Mouse (Mus musculus) G1E (cell line): ENCODE data around the gene Vmn2r23. TPM values are rescaled to one million over a fixed set of nuclear protein-coding genes. Genes with fewer than 3 reads are reported as not detected.
"Not testable (repeated sequence)": the region's sequence is repeated elsewhere in the genome, so short reads cannot be mapped to it uniquely, and the experiment has no call there.

ENCODE experiments used
- ATAC-seq: 2 replicates; pipeline ENCODE4 v1.8.0; 2016; ENCODE audit warnings: mild to moderate bottlenecking; ENCODE audit not compliant: insufficient number of reproducible peaks, poor library complexity, low FRiP score, severe bottlenecking; ENCODE audit errors: extremely low read depth
- DNase-seq: peaks from one replicate; pipeline ENCODE4 v3.0.0; 2012; ENCODE audit warnings: low spot score
- H3K27me3 ChIP-seq: 2 replicates; pipeline ENCODE4 v1.6.1; 2012; ENCODE audit warnings: mild to moderate bottlenecking, low read length, inconsistent platforms; ENCODE audit not compliant: insufficient read depth
- H3K36me3 ChIP-seq: replicated peaks from 2 replicates; pipeline ENCODE3; 2012; ENCODE audit warnings: mild to moderate bottlenecking, inconsistent platforms
- H3K4me1 ChIP-seq: 2 replicates; pipeline ENCODE4 v1.6.1; 2012; ENCODE audit warnings: low read depth, low read length, inconsistent platforms, mixed read lengths; ENCODE audit not compliant: insufficient read depth
- H3K4me3 ChIP-seq: 2 replicates; pipeline ENCODE4 v1.5.1; 2012; ENCODE audit warnings: low read depth, mild to moderate bottlenecking, inconsistent platforms, low read length, moderate library complexity, mixed read lengths
- H3K9me3 ChIP-seq: replicated peaks from 2 replicates; pipeline ENCODE4 v1.6.1; 2012; ENCODE audit warnings: inconsistent platforms
- CTCF ChIP-seq: IDR thresholded peaks from 2 replicates; pipeline ENCODE4 v1.5.1; 2012; ENCODE audit warnings: low read depth, low read length, inconsistent platforms, mixed read lengths
- GATA1 ChIP-seq: IDR thresholded peaks from 2 replicates; pipeline ENCODE4 v1.6.1; 2012; ENCODE audit warnings: borderline replicate concordance, low read length, inconsistent platforms, mixed read lengths
- GATA2 ChIP-seq: IDR thresholded peaks from 2 replicates; pipeline ENCODE4 v1.6.1; 2012; ENCODE audit warnings: low read depth, low read length, inconsistent platforms, borderline replicate concordance
- POLR2AphosphoS5 ChIP-seq: IDR thresholded peaks from 2 replicates; pipeline ENCODE4 v1.6.1; 2012; ENCODE audit warnings: low read depth, low read length, inconsistent platforms; ENCODE audit not compliant: insufficient replicate concordance
- TAL1 ChIP-seq: conservative IDR thresholded peaks from 2 replicates; pipeline ENCODE4 v1.6.1; 2012; ENCODE audit warnings: low read depth, low read length, inconsistent platforms, mixed read lengths
- polyA plus RNA-seq: library from polyadenylated mRNA; stranded (reverse); fragments of >175 nt; gene quantifications from 2 replicates; pipeline ENCODE4 v1.2.3, GENCODE M21; 2012
- total RNA-seq, 2 experiments: library from RNA; stranded (forward) in 1 of 2; stranded (reverse) in 1 of 2; fragments of 200-1000 nt in 1 of 2; fragments of >200 nt in 1 of 2; fragmentation: Nextera tagmentation in 1 of 2; gene quantifications; 2 replicates each; pipeline ENCODE4 v1.2.3; 2014 to 2017

Vmn2r23 gene
- total RNA-seq (2014; fragmentation: Nextera tagmentation) (not detected in 2 replicates), total RNA-seq (2017) (0.12 and 0.16 TPM in 2 replicates), polyA plus RNA-seq (not detected in 2 replicates)

GRCm38 (mm10) chr6:123702370-123702769 is at the start of gene Vmn2r23:
Vmn2r23 (plus strand) TSS chr6:123702670.
- no peak for DNase-seq
- H3K36me3 ChIP-seq = no peaks in the 10 kb centered on the region

GRCm38 (mm10) chr6:123657040-123657439 is 45.4 kb upstream of the Vmn2r23 start:
- Histone ChIP-seq H3K4me1 (no peaks in the 10 kb centered on the region; the same call in 1 of the 2 replicates), H3K36me3 (no peaks in the 10 kb centered on the region), H3K9me3 (no peaks in the 10 kb centered on the region), H3K27me3 (no peaks in the 10 kb centered on the region), H3K4me3 (no peak overlapping the region)
- TF ChIP-seq TAL1 (no peak), GATA2 (no peak), POLR2AphosphoS5 (no peak), GATA1 (no peak), CTCF (no peak)
- DNase-seq = no peak
- ATAC-seq = no peak

More at GRCm38 (mm10) chr6:123702370-123702769, at the start of gene Vmn2r23:
- Histone ChIP-seq H3K4me3 (no peak within 1 kb of the TSS), H3K27me3 (no peaks in the 10 kb centered on the region), H3K9me3 (no peaks in the 10 kb centered on the region), H3K4me1 (no peaks in the 10 kb centered on the region)
- TF ChIP-seq GATA1 (no peak), CTCF (no peak), GATA2 (no peak), POLR2AphosphoS5 (no peak), TAL1 (no peak)
- no peak for ATAC-seq

GRCm38 (mm10) chr6:123696639-123697038 is 5.8 kb upstream of the Vmn2r23 start:
- H3K27me3 ChIP-seq, H3K9me3 ChIP-seq, H3K4me1 ChIP-seq, ATAC-seq, H3K4me3 ChIP-seq, DNase-seq, H3K36me3 ChIP-seq: not testable (repeated sequence)

GRCm38 (mm10) chr6:123697213-123697612 is 5.3 kb upstream of the Vmn2r23 start:
- DNase-seq = no peak
- TF ChIP-seq GATA2 = no peak
- TF ChIP-seq GATA1 = no peak
- no peak for TF ChIP-seq TAL1
- TF ChIP-seq POLR2AphosphoS5 = no peak
- no peak for TF ChIP-seq CTCF
- Histone ChIP-seq H3K36me3 (no peaks in the 10 kb centered on the region), H3K4me1 (no peaks in the 10 kb centered on the region), H3K27me3 (peaks cover 3% of the 10 kb centered on the region; the same call in 1 of the 2 replicates), H3K9me3 (no peaks in the 10 kb centered on the region), H3K4me3 (no peak overlapping the region)
- no peak for ATAC-seq

- Histone ChIP-seq H3K4me1 (no peaks in the 10 kb centered on the region), H3K36me3 (no peaks in the 10 kb centered on the region), H3K4me3 (no peak overlapping the region), H3K27me3 (no peaks in the 10 kb centered on the region), H3K9me3 (no peaks in the 10 kb centered on the region)
- ATAC-seq (no peak), DNase-seq (no peak)
- TF ChIP-seq POLR2AphosphoS5 = no peak
- TF ChIP-seq TAL1 = no peak
Observed at GRCm38 (mm10) chr6:123770031-123770430, 67.6 kb downstream of the Vmn2r23 start.

GRCm38 (mm10) chr6:123778579-123778978 is 76.1 kb downstream of the Vmn2r23 start, which contains the start of gene Vmn2r24:
Vmn2r24 (plus strand) TSS chr6:123778879.
- H3K36me3 ChIP-seq = no peaks in the 10 kb centered on the region
- no peaks in the 10 kb centered on the region for H3K4me1 ChIP-seq
- no peak for ATAC-seq

GRCm38 (mm10) chr6:123784857-123785256 is 82.4 kb downstream of the Vmn2r23 start:
- Histone ChIP-seq H3K27me3 (no peaks in the 10 kb centered on the region), H3K36me3 (no peaks in the 10 kb centered on the region), H3K9me3 (no peaks in the 10 kb centered on the region), H3K4me1 (no peaks in the 10 kb centered on the region), H3K4me3 (no peak overlapping the region)
- DNase-seq (no peak), ATAC-seq (peak; percentile 82)
- no peak for TF ChIP-seq POLR2AphosphoS5
- no peak for TF ChIP-seq GATA1
- TF ChIP-seq TAL1 = no peak

More at GRCm38 (mm10) chr6:123778579-123778978, 76.1 kb downstream of the Vmn2r23 start, which contains the start of gene Vmn2r24:
- H3K27me3 ChIP-seq = no peaks in the 10 kb centered on the region
- no peak within 1 kb of the TSS for H3K4me3 ChIP-seq
- TF ChIP-seq TAL1 (no peak), GATA1 (no peak)
- no peak for DNase-seq
- H3K9me3 ChIP-seq = no peaks in the 10 kb centered on the region
